Mouse (Mus musculus) embryo, embryonic 9.5 days (tissue): Measurements from ENCODE around the gene Acat2.
"Not testable (repeated sequence)": the region's sequence is repeated elsewhere in the genome, so short reads cannot be mapped to it uniquely, and the experiment has no call there.

Experiments used
- DNase-seq: peaks from one replicate; pipeline ENCODE4 v3.0.0-alpha.2; 2017; ENCODE audit errors: extremely low spot score

Gene Acat2

DNA sequence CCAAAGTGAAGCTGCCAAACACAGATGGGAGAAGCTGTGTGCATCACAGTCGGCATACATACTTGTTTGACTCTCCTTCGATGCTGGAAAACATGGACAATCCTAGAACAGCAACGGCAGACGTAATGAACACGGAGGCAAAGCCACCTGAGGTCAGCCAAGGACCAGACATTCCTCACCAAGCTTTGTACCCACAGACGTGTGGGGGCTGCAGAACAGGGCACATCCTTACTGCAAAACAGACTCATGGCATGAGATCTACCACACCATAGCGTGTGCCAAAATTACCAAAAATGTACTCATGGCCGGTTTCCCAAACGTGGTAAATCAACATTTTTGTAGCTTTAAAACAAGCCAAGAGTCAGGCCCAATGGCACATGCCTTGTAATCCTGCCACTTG lies 54.1 kb downstream of the Acat2 start:
- no peak for DNase-seq

DNA sequence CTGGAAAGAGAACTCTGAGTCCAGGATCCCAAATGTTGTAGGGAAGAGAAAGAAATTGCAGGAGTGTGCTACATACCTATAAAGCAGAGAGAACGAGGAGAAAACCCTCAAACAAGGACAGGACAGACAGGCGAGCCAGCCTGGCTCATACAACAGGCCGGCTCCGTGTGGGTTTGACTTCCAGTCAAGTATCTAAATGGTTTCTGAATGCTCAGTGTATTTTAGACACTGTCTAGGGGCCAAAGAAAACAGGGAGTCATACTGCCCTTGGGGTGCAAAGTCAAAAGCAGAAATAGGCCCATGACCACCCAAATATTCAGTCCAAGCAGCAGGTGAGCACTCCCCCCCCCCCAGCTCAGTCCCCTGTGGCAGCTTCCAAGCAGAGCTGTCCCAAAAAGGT lies 54.7 kb downstream of the Acat2 start:
- DNase-seq: no peak

DNA sequence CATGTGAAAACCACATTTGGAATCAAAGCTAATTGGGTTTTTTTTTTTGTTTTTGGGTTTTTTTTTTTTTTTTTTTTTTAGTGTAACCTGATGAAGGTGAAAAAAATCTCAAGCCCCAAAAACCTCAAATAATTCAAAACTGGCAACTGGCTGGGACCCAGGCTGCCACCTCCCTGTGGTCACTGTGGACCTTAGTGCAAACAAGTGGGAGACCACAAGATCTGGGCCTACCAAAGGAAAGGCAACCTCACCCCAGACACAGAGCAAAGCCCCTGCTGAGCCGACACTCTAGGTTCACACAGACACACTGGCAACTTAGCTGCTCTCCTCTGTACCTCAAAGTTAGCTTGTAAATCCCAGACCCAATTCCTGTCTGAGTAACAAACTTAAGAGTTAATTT lies 56.2 kb downstream of the Acat2 start:
- no peak for DNase-seq

DNA sequence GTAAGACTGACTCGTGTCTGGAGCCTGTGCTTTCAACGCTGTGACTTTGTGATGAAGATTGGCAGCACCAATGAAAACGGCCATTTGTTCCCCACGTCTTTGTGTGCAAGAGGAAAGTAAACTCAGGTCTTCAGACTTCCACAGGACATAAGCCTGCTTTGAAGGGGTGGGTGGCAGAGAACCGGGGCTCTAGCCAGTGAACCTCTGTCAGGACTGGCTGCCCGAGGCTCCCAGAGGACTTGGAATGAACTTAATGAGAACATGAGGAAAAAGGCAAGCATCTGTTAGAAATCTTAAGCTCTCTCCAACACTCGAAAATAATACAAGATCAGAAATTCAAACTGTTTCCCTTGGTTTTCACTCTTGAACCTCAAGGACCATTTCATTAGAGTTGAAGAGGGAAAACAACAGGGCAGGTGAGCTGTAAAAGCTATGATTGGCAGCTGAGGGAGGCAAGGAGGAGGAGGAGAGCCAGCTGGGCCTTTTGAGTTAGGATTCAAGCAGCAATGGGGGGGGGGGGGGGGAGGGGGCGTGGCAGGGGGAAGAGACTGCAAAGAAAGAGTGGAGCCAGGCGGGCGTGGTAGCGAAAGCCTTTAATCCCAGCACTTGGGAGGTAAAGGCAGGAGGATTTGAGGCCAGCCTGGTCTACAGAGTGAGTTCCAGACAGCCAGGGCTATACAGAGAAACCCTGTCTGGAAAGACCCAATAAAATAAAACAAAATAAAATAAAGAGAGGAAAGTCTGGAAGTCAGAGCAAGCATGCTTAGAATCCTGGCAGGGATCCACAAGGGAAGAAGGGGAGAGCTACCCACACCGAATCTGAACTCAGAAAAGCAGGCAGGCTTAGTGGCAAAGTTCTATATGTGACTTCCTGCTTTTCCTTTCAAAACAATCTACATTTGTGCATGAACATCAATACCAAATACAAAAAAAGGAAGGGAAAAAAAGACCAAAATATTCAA lies 56.9 kb downstream of the Acat2 start:
- peak; percentile 31 for DNase-seq

DNA sequence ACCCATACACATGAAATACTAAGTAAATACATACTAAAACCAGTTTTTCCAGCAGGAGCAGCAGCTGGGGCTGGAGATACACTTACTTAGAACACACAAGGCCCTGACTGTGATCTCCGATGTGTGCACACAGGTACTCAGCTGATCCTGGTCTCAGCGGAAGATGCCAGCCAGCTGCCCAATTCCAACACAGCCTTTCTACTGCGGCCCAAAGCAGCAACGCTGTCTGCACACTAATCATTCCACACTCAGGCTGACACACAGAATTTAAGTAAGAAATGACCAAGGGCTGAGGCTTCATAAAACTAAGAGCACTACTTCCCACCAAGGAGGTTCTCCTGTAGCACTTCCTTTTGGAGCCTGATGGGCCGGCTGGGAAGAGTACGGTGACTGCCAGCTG lies 58.3 kb downstream of the Acat2 start:
- DNase-seq: no peak

DNA sequence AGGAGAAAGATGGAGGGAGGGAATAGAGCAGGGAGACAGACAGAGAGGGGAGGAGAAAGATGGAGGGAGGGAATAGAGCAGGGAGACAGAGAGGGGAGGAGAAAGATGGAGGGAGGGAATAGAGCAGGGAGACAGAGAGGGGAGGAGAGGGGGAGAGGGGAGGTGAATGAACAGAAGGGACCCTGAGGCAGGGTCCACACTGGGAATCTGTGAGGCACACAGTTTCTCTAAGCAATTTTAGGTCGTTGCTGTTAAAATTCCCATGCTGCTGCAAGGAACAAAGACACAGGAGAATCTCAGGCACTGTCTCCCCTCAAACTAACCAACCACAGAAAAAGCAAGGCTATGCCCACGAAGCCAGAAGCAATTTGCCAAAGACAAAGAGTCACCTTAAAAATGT lies 61.9 kb downstream of the Acat2 start:
- DNase-seq: not testable (repeated sequence)

DNA sequence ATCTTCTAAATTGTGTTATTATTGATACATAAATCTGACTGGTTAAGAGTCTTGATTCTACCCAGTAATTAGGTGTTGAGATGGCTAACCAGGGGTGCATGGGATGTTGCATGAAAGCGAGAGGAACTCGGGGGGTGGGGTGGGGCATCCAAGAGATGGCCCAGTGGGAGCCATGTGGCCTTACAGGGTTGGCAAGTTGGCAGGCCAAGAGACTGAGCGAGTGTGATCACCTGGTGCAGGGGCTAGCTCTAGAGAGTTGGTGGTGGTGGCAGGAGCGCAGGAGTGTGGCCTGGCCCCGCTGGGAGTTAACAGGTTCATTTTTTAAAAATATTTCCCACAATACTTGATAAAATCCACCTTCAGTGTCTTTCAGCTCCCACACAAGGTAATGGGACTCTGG lies 62.9 kb downstream of the Acat2 start:
- no peak for DNase-seq
